Mouse (Mus musculus) limb, embryonic 12.5 days (tissue): Measurements from ENCODE around the gene Hist1h2bf. TPM values are rescaled to one million over a fixed set of nuclear protein-coding genes. Genes with fewer than 3 reads are reported as not detected.
"Not testable (repeated sequence)": the region's sequence is repeated elsewhere in the genome, so short reads cannot be mapped to it uniquely, and the experiment has no call there.

Experiments used
- ATAC-seq: fragments of 200-750 bp; cut with Nextera tagmentation; 2 replicates; pipeline ENCODE4 v1.8.0; 2017; ENCODE audit warnings: low read depth, moderate TSS enrichment; ENCODE audit not compliant: insufficient number of reproducible peaks, insufficient read depth, low FRiP score, low TSS enrichment
- H3K27ac ChIP-seq: fragments of 300-500 bp; sonication (generic); 2 replicates; pipeline ENCODE4 v1.5.1; 2016; ENCODE audit warnings: mild to moderate bottlenecking, moderate library complexity
- H3K27me3 ChIP-seq: fragments of 300-500 bp; sonication (generic); 2 replicates; pipeline ENCODE4 v1.6.1; 2016; ENCODE audit warnings: mild to moderate bottlenecking, moderate library complexity
- H3K36me3 ChIP-seq: fragments of 300-500 bp; sonication (generic); 2 replicates; pipeline ENCODE4 v1.6.1; 2016; ENCODE audit warnings: mild to moderate bottlenecking, moderate library complexity
- H3K4me1 ChIP-seq: fragments of 300-500 bp; sonication (generic); replicated peaks from 2 replicates; pipeline ENCODE4 v1.6.1; 2016
- H3K4me2 ChIP-seq: fragments of 300-500 bp; sonication (generic); 2 replicates; pipeline ENCODE4 v1.6.1; 2016; ENCODE audit warnings: mild to moderate bottlenecking, moderate library complexity
- H3K4me3 ChIP-seq: fragments of 300-500 bp; sonication (generic); replicated peaks from 2 replicates; pipeline ENCODE4 v1.5.1; 2016; ENCODE audit warnings: mild to moderate bottlenecking
- H3K9ac ChIP-seq: fragments of 300-500 bp; sonication (generic); replicated peaks from 2 replicates; pipeline ENCODE4 v1.6.1; 2016; ENCODE audit warnings: mild to moderate bottlenecking, moderate library complexity
- H3K9me3 ChIP-seq: fragments of 300-500 bp; sonication (generic); 2 replicates; pipeline ENCODE4 v1.6.1; 2016; ENCODE audit warnings: mild to moderate bottlenecking, moderate library complexity
- WGBS: fragments of 180-500 bp; shearing (Covaris S2); methylation state at CpG from one replicate; pipeline ENCODE4 v1.1.7; 2016; 5-methylcytosine and 5-hydroxymethylcytosine counted together
- polyA plus RNA-seq: library from polyadenylated mRNA; unstranded; fragments of >200 nt; fragmentation: Nextera tagmentation; extraction: Ambion mirVana; gene quantifications from 2 replicates; pipeline ENCODE4 v1.2.1, GENCODE M21; 2016

Gene Hist1h2bf
- polyA plus RNA-seq, 1 experiment from 2014 or later: 21.2 TPM

- Histone ChIP-seq H3K9ac (peak overlapping the region; percentile 38), H3K9me3 (no peaks in the 10 kb centered on the region), H3K36me3 (no peaks in the 10 kb centered on the region), H3K27ac (peak overlapping the region; percentile 97), H3K27me3 (no peaks in the 10 kb centered on the region), H3K4me2 (peak overlapping the region; percentile 76), H3K4me1 (peaks cover 31% of the 10 kb centered on the region), H3K4me3 (peak overlapping the region; percentile 44)
- ATAC-seq: no peak
- 2% methylated on average over 22 of the region's 22 CpGs for WGBS
Observed at GRCm38 (mm10) chr13:23586099-23586939, 12.3 kb upstream of the Hist1h2bf start.

DNA sequence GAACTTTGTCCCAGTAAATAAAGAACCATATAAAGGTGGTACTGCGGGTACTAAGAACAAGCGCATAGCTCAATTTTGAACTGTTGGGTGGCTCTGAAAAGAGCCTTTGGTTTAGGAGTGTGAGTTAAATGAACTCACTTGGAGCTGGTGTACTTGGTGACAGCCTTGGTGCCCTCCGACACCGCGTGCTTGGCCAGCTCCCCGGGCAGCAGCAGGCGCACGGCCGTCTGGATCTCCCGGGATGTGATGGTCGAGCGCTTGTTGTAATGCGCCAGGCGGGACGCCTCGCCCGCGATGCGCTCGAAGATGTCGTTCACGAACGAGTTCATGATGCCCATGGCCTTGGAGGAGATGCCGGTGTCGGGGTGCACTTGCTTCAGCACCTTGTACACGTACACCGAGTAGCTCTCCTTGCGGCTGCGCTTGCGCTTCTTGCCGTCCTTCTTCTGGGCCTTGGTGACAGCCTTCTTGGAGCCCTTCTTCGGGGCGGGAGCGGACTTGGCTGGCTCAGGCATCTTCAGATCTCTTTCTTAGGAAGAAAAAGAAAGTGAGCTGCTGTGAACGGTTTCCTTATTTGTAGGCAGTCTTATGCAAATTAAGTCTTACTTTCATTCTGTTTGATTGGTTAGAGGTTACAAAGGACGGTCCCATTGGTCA, 11.6 kb upstream of the Hist1h2bf start:
- not testable (repeated sequence) for H3K27me3 ChIP-seq, H3K9me3 ChIP-seq, H3K36me3 ChIP-seq
- Histone ChIP-seq H3K4me2 (peak overlapping the region; percentile 76), H3K9ac (peak overlapping the region; percentile 76), H3K27ac (peak overlapping the region; percentile 96), H3K4me3 (peak overlapping the region; percentile 44), H3K4me1 (peaks cover 33% of the 10 kb centered on the region)
- 1% methylated on average over 28 of the region's 36 CpGs for WGBS
- peak; percentile 81 for ATAC-seq

DNA sequence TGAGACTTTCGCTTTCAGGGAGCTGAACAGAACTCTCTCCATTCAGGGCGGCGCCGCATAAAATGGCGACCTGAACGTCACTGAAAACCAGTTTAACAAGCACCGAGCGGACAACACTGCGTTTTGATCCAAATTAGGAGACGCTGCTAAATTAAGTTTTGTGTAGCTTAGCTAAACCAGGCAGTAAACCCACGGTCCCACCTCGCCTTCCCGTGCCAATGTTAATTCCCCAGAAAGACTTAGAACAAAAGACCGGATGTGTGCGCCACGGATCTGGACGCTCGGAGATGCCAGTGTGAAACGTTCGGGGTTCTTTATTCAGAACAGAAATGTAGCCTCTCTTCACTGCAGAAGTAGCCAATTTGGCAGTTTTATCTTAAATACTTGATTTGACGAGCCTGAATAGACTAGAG, 11.0 kb upstream of the Hist1h2bf start:
- Histone ChIP-seq H3K9me3 (no peaks in the 10 kb centered on the region), H3K4me1 (peaks cover 34% of the 10 kb centered on the region), H3K9ac (peak overlapping the region; percentile 76), H3K4me3 (peak overlapping the region; percentile 44), H3K27me3 (no peaks in the 10 kb centered on the region), H3K4me2 (peak overlapping the region; percentile 76), H3K36me3 (no peaks in the 10 kb centered on the region), H3K27ac (peak overlapping the region; percentile 96)
- no peak for ATAC-seq
- under 1% methylated on average over 21 of the region's 21 CpGs for WGBS

GRCm38 (mm10) chr13:23584331-23584730, 10.3 kb upstream of the Hist1h2bf start:
- H3K36me3 ChIP-seq: no peaks in the 10 kb centered on the region
- H3K9ac ChIP-seq: peak overlapping the region; percentile 76
- H3K4me2 ChIP-seq: peak overlapping the region; percentile 76
- ATAC-seq: no peak
- peaks cover 34% of the 10 kb centered on the region for H3K4me1 ChIP-seq
- H3K27ac ChIP-seq: peak overlapping the region; percentile 96
- H3K27me3 ChIP-seq: no peaks in the 10 kb centered on the region
- H3K4me3 ChIP-seq: peak overlapping the region; percentile 44
- H3K9me3 ChIP-seq: no peaks in the 10 kb centered on the region

DNA sequence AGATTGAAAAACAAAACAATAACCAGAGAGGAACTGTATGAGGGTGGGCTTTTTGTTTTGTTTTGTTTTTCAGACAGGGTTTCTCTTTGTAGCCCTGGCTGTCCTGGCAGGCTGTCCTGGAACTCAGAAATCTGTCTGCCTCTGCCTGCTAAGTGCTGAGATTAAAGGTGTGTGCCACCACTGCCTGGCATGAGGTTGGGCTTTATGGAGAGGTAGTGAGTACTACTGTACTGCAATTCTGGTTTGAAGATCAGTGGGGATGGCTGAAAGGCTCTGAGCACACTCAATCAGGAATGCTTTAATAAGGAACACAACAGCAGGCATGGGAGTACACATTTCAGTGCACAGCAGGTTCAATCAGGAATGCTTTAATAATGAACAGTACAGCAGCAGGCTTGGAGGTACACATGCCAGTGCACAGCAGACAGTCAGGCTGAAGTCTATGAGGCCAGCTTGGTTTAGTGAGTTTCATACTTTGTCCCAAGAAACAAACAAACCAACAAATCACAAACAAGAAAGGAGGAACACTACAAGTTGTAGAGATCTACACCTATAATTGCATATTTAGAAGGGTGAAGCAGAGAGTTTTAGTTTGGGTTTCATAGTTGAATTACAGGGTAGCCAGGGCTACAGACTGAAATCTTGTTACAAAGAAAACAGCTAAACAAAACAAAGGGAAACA, 9.5 kb upstream of the Hist1h2bf start:
- Histone ChIP-seq H3K9me3 (no peaks in the 10 kb centered on the region), H3K27me3 (no peaks in the 10 kb centered on the region), H3K4me3 (no peak overlapping the region), H3K4me2 (peak overlapping the region; percentile 85), H3K36me3 (no peaks in the 10 kb centered on the region), H3K9ac (peak overlapping the region; percentile 31; the same call in 1 of the 2 replicates), H3K4me1 (peaks cover 34% of the 10 kb centered on the region), H3K27ac (peak overlapping the region; percentile 96)
- no peak for ATAC-seq

GRCm38 (mm10) chr13:23582219-23583056, 8.4 kb upstream of the Hist1h2bf start:
- H3K27ac ChIP-seq: peak overlapping the region; percentile 96
- H3K9me3 ChIP-seq: no peaks in the 10 kb centered on the region
- H3K27me3 ChIP-seq: no peaks in the 10 kb centered on the region
- H3K4me1 ChIP-seq: peaks cover 34% of the 10 kb centered on the region
- no peaks in the 10 kb centered on the region for H3K36me3 ChIP-seq
- peak overlapping the region; percentile 85 for H3K4me2 ChIP-seq
- WGBS: 7% methylated on average over 6 of the region's 6 CpGs
- peak overlapping the region; percentile 55 for H3K4me3 ChIP-seq
- H3K9ac ChIP-seq: peak overlapping the region; percentile 73
- ATAC-seq: no peak

DNA sequence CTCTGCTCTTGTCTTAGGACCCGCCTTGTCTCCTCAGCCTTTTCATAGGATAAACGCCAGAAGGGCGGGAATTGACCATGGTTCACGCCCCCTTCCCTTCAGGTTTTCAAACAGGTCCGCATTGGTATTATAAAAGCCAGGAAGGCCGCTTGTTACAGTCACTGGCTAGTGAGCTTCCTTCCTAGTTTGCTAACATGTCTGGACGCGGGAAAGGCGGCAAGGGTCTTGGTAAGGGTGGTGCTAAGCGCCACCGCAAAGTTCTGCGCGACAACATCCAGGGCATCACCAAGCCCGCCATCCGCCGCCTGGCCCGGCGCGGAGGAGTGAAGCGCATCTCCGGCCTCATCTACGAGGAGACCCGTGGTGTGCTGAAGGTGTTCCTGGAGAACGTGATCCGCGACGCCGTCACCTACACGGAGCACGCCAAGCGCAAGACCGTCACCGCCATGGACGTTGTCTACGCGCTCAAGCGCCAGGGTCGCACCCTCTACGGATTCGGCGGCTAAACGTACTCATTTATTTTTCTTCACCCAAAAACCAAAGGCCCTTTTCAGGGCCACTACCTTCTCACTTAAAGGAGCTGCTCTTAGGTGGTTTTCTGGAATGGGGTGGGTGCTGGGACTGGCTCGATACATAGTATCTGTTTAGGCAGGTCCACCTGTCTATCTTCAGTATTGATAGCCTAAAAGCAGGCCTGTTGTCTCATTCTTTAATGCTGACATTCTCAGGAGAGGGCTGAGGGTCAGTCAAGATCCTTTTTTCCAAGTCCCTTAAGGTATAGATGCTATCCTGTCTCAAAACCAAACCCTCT, 7.6 kb upstream of the Hist1h2bf start, which contains the start of gene Hist1h4d:
TSS of gene Hist1h4d (plus strand) at position 191 of the 811 bp plus-strand sequence.
- Histone ChIP-seq H3K9me3 (no peaks in the 10 kb centered on the region), H3K36me3 (no peaks in the 10 kb centered on the region), H3K9ac (peak within 1 kb of the TSS; percentile 73), H3K4me2 (peak within 1 kb of the TSS; percentile 85), H3K4me1 (peaks cover 34% of the 10 kb centered on the region), H3K27me3 (no peaks in the 10 kb centered on the region), H3K4me3 (peak within 1 kb of the TSS; percentile 55), H3K27ac (peak within 1 kb of the TSS; percentile 96)
- peak; percentile 91 for ATAC-seq
- WGBS: under 1% methylated on average over 43 of the region's 43 CpGs

- WGBS: 89% methylated on average over 1 of the region's 1 CpGs
- Histone ChIP-seq H3K4me2 (no peak overlapping the region), H3K27ac (peak overlapping the region; percentile 66; the same call in 1 of the 2 replicates), H3K9me3 (no peaks in the 10 kb centered on the region), H3K9ac (no peak overlapping the region), H3K4me1 (peaks cover 25% of the 10 kb centered on the region), H3K27me3 (no peaks in the 10 kb centered on the region), H3K36me3 (no peaks in the 10 kb centered on the region), H3K4me3 (no peak overlapping the region)
- no peak for ATAC-seq
Observed at GRCm38 (mm10) chr13:23577835-23578234, 3.8 kb upstream of the Hist1h2bf start.

- WGBS: 55% methylated on average over 6 of the region's 6 CpGs
- no peak for ATAC-seq
- Histone ChIP-seq H3K4me2 (peak overlapping the region; percentile 73), H3K4me3 (peak overlapping the region; percentile 49), H3K4me1 (peaks cover 18% of the 10 kb centered on the region), H3K9ac (peak overlapping the region; percentile 80; the same call in 1 of the 2 replicates), H3K27me3 (no peaks in the 10 kb centered on the region), H3K36me3 (no peaks in the 10 kb centered on the region), H3K9me3 (no peaks in the 10 kb centered on the region), H3K27ac (peak overlapping the region; percentile 94)
Observed at GRCm38 (mm10) chr13:23576906-23577639, 3.1 kb upstream of the Hist1h2bf start.
